Mouse (Mus musculus) testis, adult 2 months (tissue): ENCODE results near the gene Aurka.

ENCODE experiments used
- CTCF ChIP-seq: fragments of 200-500 bp; IDR thresholded peaks from 2 replicates; pipeline ENCODE4 v1.5.1; 2012; ENCODE audit warnings: low read depth, mild to moderate bottlenecking, inconsistent platforms, low read length, moderate library complexity; ENCODE audit not compliant: control insufficient read depth, insufficient read depth, insufficient replicate concordance
- POLR2A ChIP-seq: fragments of 200-500 bp; IDR thresholded peaks from 2 replicates; pipeline ENCODE4 v1.6.1; 2012; ENCODE audit warnings: low read depth, mild to moderate bottlenecking, inconsistent platforms, low read length, moderate library complexity; ENCODE audit not compliant: control insufficient read depth

GRCm38 (mm10) chr2:172376551-172376950 lies 6.2 kb upstream of the Aurka start:
- TF ChIP-seq POLR2A = no peak
- TF ChIP-seq CTCF = no peak
